Mouse (Mus musculus): ENCODE data around the gene Marveld2. TPM values are rescaled to one million over a fixed set of nuclear protein-coding genes. Genes with fewer than 3 reads are reported as not detected.

Gene Marveld2
- 0.67 and 0.91 TPM in 2 replicates for polyA plus RNA-seq (2015; fragmentation: Nextera tagmentation; extraction: Ambion mirVana)

DNA sequence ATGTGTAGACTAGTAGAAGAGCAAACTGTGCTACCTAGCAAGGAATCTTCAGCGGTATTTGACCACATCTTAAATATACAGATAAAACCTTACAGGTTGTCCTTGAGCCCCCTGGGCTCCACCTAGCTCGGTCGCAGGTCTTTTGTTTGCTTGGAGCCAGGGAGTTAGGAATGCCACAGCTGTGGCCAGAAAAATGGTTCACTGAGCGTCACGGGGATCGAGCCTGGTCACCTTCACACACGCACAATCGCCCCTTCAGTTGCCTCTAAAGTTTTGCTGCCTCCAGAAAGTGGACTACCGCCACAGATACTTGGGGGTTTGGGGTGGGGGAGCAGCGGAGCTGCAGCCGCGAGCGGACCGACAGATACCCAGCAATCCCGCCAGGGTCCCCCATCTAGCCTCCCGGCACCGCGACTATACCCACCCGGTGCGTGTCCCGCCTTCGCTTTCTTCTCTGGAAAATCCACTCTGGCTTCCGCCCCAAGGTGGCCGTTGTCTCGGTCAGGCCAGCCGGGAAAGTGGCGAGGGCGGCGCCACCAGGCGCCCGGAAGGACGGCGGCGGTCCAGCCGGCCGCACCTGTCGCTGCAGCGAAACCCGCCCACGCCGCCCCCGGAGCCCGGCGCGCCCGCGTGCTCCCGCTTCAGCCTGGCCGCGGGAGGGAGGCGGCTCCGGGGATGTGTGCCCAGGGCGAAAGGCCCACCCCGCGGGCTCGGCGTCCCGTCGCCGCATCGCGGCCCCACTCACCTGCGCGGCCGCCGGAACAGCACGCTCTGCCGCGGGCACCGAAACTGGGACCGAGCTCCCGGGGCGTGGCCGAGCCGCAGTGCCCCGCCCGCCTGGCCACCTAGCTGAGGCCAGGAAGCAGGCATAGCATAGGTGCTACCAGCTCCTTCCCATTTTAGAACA lies at the start of gene Marveld2:
Gene Marveld2, minus strand, starts transcription at position 791 of the 907 bp plus-strand sequence.

DNA sequence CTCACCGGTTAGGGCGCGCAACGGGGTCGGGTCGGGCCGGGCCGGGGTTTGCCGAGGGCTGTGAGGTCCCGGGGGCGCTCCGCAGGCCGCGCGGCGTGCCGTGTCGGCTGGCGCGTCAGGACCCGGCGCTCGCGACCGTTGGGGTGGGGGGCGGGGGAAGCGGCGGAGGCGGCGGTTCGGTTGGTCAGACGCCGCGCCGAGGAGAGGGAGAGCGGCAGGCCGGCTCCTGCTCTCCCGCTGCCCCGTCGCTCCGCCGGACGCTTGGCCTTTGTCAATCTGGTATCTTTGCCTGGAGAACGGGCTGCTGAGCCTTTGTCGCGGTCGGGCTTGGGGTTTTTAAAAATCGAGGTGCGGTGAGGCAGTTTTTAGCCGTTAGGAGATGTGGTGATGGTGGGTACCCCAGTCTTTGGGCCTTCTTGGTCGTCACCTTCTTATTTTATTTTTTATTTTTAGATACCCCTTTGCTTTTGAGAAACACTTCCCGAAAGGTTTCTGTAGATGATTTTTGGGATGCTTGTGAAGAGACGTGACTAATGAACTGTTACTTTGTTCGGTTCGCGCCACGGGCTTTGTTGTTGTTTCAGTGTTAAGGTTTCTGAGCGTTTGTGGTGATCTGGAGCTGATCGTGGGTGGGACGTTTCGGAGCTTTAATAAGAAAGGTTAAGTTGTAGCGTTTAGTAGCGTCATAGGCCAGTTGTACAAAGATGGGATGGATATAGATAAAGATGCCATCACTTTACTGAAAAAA lies 34.8 kb upstream of the Marveld2 start, which contains the start of gene Taf9:
Gene Taf9, plus strand, starts transcription at position 141 of the 748 bp plus-strand sequence.

DNA sequence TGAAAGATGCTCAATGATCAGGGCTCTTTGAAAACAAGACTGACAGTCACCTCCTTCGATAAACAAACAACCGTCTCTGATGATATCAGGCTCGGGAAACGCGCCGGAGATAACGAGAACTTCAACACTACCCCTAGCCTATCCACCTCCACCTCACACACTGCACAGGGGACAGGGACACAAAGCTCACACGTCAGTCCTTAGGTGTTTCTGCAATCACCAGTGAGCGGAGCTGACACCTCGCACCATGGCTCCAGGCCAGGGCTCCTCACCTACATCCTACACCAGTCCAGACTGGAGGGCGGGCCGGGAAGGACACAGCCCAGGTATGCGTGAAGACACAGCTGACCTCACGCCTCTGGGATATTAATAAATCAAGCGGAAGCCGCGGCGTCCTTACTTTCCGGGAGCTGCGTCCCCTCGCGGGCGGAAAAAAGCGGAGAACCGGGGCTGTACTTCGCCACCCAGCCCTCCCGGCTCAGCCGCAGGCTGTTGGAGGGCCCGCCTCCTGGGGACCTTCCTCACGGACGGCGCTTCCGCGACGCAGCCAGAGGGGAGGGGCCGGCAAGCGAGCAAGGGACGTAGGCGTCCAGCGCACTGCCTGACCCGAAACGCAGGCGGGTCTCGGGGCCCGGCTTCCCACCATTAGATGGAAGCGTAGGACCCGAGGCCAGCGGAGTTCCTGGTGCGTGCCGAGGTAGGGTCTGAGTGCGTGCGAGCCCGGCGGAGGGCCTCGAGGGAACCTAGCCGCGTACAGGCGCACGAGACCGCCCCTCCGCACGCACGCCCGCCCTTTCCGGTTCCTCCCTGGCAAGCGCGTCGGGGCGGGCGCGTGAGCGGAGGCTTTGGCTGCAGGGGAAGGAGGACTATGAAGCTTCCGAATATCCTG lies 34.0 kb upstream of the Marveld2 start, which contains the start of the genes Ak6 and Rad17:
Gene Ak6, plus strand, starts transcription at position 430 of the 889 bp plus-strand sequence.
Gene Rad17, minus strand, starts transcription at position 502 of the 889 bp plus-strand sequence.

DNA sequence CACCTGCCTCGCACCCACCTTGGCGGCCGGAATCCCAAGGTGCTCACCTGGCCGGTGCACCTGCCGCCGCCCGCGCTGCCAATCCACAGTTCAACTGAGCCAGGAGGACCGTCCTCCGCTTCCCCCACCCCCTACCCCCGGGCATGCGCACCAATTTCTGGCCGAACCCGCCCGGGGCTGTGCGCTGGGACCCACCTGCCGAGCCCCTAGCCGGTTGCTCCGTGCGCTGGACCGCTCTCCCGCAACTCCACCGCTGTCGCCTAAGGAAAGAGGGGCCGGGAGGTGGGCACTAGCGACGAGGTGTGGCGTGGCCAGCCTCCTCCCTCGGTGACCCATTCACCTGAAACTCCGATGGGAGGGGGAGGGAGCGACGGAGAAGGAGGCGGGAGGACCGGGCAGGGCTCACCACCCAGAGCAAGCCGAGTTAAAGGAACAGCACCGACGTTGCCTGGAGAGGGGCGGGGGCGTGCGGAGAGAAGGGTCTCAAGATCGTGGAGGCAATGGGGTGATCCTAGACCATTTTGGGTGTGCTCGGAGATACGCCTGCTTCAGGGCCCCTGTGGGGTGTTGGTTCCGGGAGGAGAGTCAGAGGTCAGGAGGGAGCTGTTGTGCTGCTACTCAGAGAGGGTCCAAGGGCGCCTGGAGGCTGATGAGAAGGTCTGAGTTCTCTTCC lies 64.3 kb downstream of the Marveld2 start, which contains the start of gene Ocln:
Gene Ocln, minus strand, starts transcription at position 350 of the 673 bp plus-strand sequence.

Other genes with a start within 250 kb of the Marveld2 start
- not detected in 2 replicates for gene Naip1, start 164.1 kb downstream of the Marveld2 start, polyA plus RNA-seq (2015; fragmentation: Nextera tagmentation; extraction: Ambion mirVana)
- gene Gtf2h2, start 124.4 kb downstream of the Marveld2 start, polyA plus RNA-seq (2015; fragmentation: Nextera tagmentation; extraction: Ambion mirVana), result 39.6 and 41.1 TPM in 2 replicates
- gene Ocln, start 64.3 kb downstream of the Marveld2 start, polyA plus RNA-seq (2015; fragmentation: Nextera tagmentation; extraction: Ambion mirVana), result 0.25 and 0.28 TPM in 2 replicates
- gene Ak6, start 34.0 kb upstream of the Marveld2 start, polyA plus RNA-seq (2015; fragmentation: Nextera tagmentation; extraction: Ambion mirVana), result 202 and 214 TPM in 2 replicates
- gene Rad17, start 34.1 kb upstream of the Marveld2 start, polyA plus RNA-seq (2015; fragmentation: Nextera tagmentation; extraction: Ambion mirVana), result 16.4 and 18.2 TPM in 2 replicates
- 30.0 and 42.4 TPM in 2 replicates for gene Taf9, start 34.6 kb upstream of the Marveld2 start, polyA plus RNA-seq (2015; fragmentation: Nextera tagmentation; extraction: Ambion mirVana)
- 8.3 and 10.5 TPM in 2 replicates for gene Ccdc125, start 52.7 kb upstream of the Marveld2 start, polyA plus RNA-seq (2015; fragmentation: Nextera tagmentation; extraction: Ambion mirVana)
- gene Cdk7, start 114.0 kb upstream of the Marveld2 start, polyA plus RNA-seq (2015; fragmentation: Nextera tagmentation; extraction: Ambion mirVana), result 54.3 and 54.8 TPM in 2 replicates
- 166 and 190 TPM in 2 replicates for gene Mrps36, start 127.7 kb upstream of the Marveld2 start, polyA plus RNA-seq (2015; fragmentation: Nextera tagmentation; extraction: Ambion mirVana)
- gene Cenph, start 158.9 kb upstream of the Marveld2 start, polyA plus RNA-seq (2015; fragmentation: Nextera tagmentation; extraction: Ambion mirVana), result 58.5 and 69.3 TPM in 2 replicates
- 192 and 221 TPM in 2 replicates for gene Ccnb1, start 169.6 kb upstream of the Marveld2 start, polyA plus RNA-seq (2015; fragmentation: Nextera tagmentation; extraction: Ambion mirVana)
- gene Slc30a5, start 216.5 kb upstream of the Marveld2 start, polyA plus RNA-seq (2015; fragmentation: Nextera tagmentation; extraction: Ambion mirVana), result 29.0 and 34.3 TPM in 2 replicates